Mouse (Mus musculus) ES-CJ7 (cell line): Measurements from ENCODE around the gene Tspyl4.

Experiments used
- DNase-seq: peaks from one replicate; pipeline ENCODE4 v3.0.0; 2011; ENCODE audit warnings: low read depth, low spot score

Tspyl4 gene

DNA sequence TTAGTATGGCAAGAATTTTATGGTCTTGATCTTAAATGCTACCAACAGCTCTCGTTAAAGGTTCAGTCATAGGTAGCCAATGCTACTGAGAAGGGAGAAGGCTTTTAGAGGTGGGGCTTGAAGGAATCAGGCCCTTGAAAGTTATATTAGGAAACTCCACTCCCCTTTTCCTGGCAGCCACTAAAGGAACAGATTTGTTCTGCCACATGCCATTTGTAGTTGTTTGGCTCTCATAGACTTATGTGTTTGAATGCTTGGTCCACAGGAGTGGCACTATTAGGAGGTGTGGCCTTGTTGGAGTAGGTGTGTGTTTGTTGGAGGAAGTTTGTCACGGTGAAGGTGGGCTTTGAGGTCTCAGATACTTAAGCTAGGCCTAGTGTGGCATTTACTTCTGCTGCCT, 23.6 kb downstream of the Tspyl4 start:
- no peak for DNase-seq

DNA sequence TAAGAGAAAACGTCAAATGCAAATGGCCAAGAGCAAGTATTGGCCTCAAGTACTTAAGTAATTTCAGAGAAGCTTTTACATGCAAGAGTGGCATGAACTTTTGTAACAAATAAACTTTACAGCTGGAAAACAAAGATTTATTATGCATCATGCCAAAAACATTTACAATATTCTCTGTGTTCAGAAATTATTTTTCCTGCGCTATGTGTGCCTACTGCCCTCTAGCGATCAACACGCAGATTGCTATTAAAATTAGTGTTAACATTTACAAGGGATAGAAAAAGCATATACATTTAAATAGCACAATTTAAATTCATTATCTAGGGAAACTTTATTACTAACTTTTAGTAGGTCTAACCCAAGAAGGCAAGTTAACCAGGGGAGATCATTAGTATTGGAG, 29.5 kb downstream of the Tspyl4 start:
- DNase-seq = no peak

DNA sequence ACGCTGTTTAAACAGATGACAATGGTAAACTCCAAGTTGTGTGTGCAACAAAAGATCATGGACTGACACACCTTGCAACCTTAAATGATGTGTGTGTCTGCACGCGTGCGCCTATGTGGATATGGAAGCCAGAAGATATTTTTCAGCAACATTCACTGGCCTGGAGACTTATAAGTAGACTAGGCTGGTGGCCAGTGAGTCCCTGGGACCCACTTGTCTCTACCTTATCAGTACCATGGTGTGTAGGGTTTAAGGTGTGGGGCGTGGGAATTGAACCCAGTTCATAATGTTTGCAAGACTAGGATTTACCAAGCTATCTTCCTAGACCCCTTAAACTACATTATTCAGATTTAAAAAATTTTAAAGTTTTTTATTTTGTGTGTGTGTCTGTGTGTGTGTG, 29.9 kb downstream of the Tspyl4 start:
- no peak for DNase-seq

DNA sequence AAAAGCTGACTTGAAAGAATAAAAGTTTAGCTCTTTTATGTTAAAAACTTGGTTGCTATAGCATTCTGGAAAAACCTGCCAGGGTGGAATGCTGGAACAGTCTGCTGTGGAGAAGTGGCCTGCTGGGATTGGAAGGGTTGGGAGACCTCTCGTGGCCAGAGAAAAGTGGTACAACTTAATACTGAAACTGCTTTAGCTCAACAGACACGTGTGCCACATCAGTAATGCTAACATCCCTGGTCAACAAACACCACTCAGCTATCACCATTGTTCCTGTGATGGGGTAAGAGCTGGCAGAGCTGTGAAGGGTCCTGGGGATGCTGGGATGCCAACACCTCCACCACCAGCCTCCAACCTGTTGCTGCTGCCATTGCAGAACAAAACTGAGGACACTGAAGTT, 31.1 kb downstream of the Tspyl4 start:
- peak; percentile 74 for DNase-seq

DNA sequence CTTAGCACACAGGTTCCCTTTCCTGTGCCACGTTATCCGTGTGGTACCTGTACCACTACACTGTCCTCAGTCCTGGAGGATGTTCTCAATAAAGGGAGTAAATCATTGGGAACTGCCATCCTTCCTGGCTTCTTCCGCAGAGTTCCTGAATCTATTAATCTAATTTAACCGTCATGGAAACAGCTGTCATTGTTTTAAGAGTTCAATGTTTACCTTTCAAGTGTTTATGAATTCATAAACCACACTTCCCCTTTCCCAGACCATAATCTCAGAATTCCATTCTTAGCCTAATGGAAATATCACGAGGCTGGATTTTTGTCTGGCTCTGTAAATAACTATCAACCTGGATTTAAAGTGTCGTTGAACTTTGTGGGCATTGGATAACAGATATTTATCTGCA, 43.8 kb downstream of the Tspyl4 start:
- DNase-seq = no peak

DNA sequence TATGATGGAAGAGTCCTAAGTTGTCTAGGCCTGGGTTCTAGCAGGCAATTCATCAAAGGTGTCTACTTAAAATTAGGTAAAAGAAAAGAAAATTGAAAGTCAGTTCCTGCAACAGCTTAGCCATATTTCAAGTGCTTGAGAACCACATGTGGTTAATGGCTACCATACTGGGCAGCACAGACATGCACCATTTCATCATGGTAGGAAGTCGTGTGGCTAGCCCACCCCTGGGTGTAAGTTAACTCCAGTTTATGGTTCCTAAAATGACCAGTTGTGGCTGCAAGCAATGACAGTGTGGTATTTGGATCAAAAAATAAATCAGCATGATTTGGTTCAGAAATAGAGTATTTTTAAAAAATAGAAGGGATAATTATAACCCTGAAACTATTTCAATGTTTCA, 44.6 kb downstream of the Tspyl4 start:
- no peak for DNase-seq
